Mouse (Mus musculus): ENCODE results near the gene Mei4. TPM values are rescaled to one million over a fixed set of nuclear protein-coding genes. Genes with fewer than 3 reads are reported as not detected.

The Mei4 gene
- 0.38 and 0.39 TPM in 2 replicates for polyA plus RNA-seq (2012; rRNA removed)

GRCm38 (mm10) chr9:81863181-81863887 is at the start of gene Mei4:
TSS of gene Mei4 (plus strand) at chr9:81863670.

Other genes with a start within 250 kb of the Mei4 start
- 2.6 and 3.5 TPM in 2 replicates for gene Htr1b, start 229.8 kb upstream of the Mei4 start, polyA plus RNA-seq (2012; rRNA removed)